Mouse (Mus musculus): ENCODE measurements around the gene Zfp941. TPM values are rescaled to one million over a fixed set of nuclear protein-coding genes. Genes with fewer than 3 reads are reported as not detected.
"Not testable (repeated sequence)": the region's sequence is repeated elsewhere in the genome, so short reads cannot be mapped to it uniquely, and the experiment has no call there.

Zfp941 gene
- polyA plus RNA-seq, 1 experiment from 2014 or later = 2.0 TPM

DNA sequence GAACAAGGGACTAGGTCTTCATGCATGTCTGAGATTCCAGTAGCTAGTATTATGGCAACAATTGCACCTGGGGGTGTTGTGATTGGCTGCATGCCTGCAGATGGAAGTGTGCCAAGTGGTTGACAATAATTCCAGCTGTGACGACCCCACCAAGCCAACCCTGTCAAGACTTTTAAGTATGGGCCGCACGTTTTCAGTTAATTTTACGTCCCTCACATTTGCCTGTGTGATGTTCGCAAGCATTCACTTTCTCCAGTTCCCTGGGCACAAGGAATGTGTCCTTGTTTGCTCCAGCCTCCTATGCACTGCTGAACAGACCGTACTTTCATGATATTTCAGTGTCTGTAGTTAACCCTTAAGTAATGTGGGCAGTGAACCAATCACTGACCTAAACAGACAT is 19.3 kb downstream of the Zfp941 start:
- Histone ChIP-seq H3K4me1 (replicated peaks) (no peaks in the 10 kb centered on the region), H3K36me3 (no peaks in the 10 kb centered on the region), H3K4me2 (replicated peaks) (no peak overlapping the region), H3K9me3 (no peaks in the 10 kb centered on the region), H3K27ac (no peak overlapping the region), H3K4me3 (replicated peaks) (no peak overlapping the region), H3K27me3 (replicated peaks) (no peaks in the 10 kb centered on the region), H3K9ac (no peak overlapping the region)
- no peak for ATAC-seq
- WGBS = 69% methylated on average over 6 of the region's 6 CpGs

DNA sequence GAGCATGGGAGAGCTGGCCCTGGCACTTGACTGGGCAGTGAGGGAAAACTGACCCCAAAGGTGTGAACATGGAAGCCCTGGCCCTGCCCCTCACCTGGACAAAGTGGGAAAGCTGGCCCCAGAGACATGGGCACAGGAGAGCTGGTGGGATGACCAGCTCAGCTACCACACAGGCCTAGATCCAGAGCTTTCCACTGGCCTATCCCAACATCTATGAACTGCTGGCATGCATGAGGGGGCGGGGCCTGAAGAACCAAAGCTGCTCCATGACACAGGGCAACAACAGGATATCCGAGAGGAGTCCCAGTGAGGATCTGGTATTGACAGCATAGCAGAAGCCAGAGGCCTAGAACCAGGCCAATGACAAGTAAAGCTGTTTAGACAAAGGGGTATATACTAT is 23.8 kb downstream of the Zfp941 start:
- Histone ChIP-seq H3K4me1 (replicated peaks) (no peaks in the 10 kb centered on the region), H3K9me3 (no peaks in the 10 kb centered on the region), H3K36me3 (no peaks in the 10 kb centered on the region), H3K27ac (no peak overlapping the region), H3K9ac (no peak overlapping the region), H3K4me2 (replicated peaks) (no peak overlapping the region), H3K27me3 (replicated peaks) (no peaks in the 10 kb centered on the region), H3K4me3 (replicated peaks) (no peak overlapping the region)
- no peak for ATAC-seq
- 67% methylated on average over 2 of the region's 2 CpGs for WGBS

DNA sequence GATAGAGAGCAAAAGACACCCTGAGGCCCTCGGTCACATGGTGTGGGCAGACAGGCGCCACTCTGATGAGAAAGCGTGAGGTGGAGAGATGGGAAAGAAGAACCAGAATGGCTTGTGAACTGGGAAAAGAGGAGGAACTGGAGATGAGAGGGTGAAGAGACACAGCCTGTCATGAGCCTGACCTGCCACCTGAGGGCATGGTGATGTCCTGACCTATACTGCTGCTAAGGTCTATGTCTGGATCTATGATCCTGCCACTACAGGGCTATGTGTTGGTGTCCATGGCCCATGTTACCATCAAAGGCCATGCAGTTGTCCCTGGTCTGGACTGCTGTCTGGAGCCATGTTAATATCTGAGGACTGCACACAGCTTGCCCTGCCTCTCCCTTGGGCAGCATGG is 24.4 kb downstream of the Zfp941 start:
- Histone ChIP-seq H3K27ac (no peak overlapping the region), H3K27me3 (replicated peaks) (no peaks in the 10 kb centered on the region), H3K4me3 (replicated peaks) (no peak overlapping the region), H3K9me3 (no peaks in the 10 kb centered on the region), H3K4me2 (replicated peaks) (no peak overlapping the region), H3K36me3 (no peaks in the 10 kb centered on the region), H3K9ac (no peak overlapping the region), H3K4me1 (replicated peaks) (no peaks in the 10 kb centered on the region)
- WGBS = 90% methylated on average over 3 of the region's 3 CpGs
- ATAC-seq = 0 out of 2 replicates have a peak, but pooled peaks have one; percentile 3

DNA sequence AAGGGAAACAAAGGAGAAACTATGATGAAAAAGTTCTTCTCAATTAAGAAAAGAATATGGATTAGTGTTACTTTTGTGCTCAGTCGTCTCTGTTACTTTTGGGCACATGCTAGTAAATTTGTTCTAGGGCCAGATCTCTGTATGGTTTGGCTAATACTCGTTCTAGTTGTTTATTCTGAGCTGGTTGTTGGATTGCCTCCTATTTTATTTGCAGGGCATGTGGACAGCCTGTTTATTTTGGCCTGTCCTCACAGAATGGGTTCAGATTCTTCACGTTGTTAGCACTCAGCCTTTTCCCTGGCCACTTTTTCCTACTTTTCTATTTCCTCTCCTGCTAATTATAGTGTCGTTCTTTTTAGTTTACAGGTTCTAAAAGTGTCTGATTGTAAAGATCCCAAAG is 28.4 kb downstream of the Zfp941 start:
- Histone ChIP-seq H3K4me2 (replicated peaks) (no peak overlapping the region), H3K9me3 (no peaks in the 10 kb centered on the region), H3K27me3 (replicated peaks) (no peaks in the 10 kb centered on the region), H3K4me3 (replicated peaks) (no peak overlapping the region), H3K36me3 (no peaks in the 10 kb centered on the region), H3K27ac (no peak overlapping the region), H3K4me1 (replicated peaks) (no peaks in the 10 kb centered on the region), H3K9ac (no peak overlapping the region)
- WGBS = 50% methylated on average over 4 of the region's 4 CpGs
- ATAC-seq = no peak

DNA sequence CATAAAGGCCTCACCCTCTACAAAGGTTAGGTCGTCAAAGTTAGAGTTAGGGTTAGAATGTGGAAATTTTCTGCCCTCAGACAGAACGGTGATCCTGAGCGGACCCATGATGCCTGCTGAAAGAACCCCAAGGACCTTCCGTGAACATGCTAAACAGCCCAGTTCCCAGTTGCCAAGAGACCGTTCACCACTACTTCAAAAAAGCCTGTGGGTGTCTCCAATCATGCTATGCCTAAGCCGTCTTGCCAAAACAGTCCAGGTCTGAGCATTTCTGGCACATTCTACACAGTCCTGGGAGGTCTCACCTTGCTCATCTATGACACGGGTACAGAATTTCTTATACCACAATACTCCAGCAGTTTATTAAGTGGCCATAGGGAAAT is 33.9 kb downstream of the Zfp941 start:
- H3K4me1 ChIP-seq (replicated peaks) = no peaks in the 10 kb centered on the region
- no peaks in the 10 kb centered on the region for H3K9me3 ChIP-seq
- H3K4me2 ChIP-seq (replicated peaks) = no peak overlapping the region
- 84% methylated on average over 7 of the region's 7 CpGs for WGBS
- no peaks in the 10 kb centered on the region for H3K36me3 ChIP-seq
- H3K27me3 ChIP-seq (replicated peaks) = no peaks in the 10 kb centered on the region
- H3K9ac ChIP-seq = no peak overlapping the region
- ATAC-seq = no peak
- H3K27ac ChIP-seq = no peak overlapping the region
- H3K4me3 ChIP-seq (replicated peaks) = no peak overlapping the region

DNA sequence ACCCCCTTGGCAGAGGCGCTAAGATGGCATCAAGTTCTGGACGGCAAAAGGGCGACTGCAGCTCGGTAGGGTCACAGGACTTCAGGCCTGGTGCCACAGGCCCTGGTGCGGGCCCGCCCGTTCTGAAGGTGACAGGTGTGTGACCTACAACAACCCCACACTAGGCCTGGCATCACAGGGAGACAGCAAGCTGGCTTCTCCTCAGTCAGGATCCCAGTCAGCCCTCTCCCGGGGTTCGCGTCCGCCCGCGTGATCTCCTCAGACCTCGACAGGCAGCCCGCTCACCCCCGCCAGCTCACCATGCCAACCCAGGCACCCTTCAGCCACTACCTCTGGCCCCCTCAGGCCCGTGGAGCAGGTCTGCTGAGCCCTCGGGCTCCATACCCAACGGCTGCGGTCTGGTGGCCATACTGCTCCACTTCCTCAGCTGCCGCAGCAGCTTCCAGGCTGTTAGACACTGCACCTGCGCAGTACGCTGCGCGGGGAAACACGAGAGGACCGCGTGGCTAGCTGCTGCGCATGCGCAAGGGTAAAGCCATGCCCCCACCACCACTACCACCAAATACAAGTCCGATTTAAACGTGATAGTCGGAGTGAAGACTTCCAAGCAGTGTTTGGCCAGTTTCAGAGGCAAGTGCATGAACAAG is 34.4 kb downstream of the Zfp941 start, which contains the start of gene Syce1:
Gene Syce1 (minus strand): TSS at position 447 of the 647 bp plus-strand sequence.
- no peaks in the 10 kb centered on the region for H3K27me3 ChIP-seq (replicated peaks)
- ATAC-seq = no peak
- no peaks in the 10 kb centered on the region for H3K4me1 ChIP-seq (replicated peaks)
- no peaks in the 10 kb centered on the region for H3K36me3 ChIP-seq
- no peak within 1 kb of the TSS for H3K27ac ChIP-seq
- WGBS = 80% methylated on average over 33 of the region's 33 CpGs
- no peak within 1 kb of the TSS for H3K4me2 ChIP-seq (replicated peaks)
- H3K9me3 ChIP-seq = no peaks in the 10 kb centered on the region
- H3K4me3 ChIP-seq (replicated peaks) = no peak within 1 kb of the TSS
- no peak within 1 kb of the TSS for H3K9ac ChIP-seq

DNA sequence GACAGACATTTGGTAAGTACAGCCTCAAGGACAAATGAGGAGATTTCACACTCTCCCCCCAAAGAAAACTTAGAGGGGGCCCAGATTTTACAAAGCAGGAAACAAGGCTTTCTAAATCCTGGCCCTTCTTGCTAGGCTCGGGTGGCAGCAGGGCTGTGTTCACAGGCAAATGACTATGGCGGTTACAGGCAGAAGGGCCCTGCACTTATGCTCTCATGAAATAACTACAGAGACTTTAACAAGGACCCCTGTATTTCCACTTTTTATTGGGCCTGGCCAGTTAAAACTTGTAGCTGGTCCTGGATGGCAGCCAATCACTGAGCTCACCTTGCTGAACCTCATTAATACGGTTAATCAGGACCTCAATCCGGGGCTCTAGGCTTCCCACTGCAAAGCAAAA is 41.4 kb downstream of the Zfp941 start:
- ATAC-seq = no peak
- no peaks in the 10 kb centered on the region for H3K9me3 ChIP-seq

DNA sequence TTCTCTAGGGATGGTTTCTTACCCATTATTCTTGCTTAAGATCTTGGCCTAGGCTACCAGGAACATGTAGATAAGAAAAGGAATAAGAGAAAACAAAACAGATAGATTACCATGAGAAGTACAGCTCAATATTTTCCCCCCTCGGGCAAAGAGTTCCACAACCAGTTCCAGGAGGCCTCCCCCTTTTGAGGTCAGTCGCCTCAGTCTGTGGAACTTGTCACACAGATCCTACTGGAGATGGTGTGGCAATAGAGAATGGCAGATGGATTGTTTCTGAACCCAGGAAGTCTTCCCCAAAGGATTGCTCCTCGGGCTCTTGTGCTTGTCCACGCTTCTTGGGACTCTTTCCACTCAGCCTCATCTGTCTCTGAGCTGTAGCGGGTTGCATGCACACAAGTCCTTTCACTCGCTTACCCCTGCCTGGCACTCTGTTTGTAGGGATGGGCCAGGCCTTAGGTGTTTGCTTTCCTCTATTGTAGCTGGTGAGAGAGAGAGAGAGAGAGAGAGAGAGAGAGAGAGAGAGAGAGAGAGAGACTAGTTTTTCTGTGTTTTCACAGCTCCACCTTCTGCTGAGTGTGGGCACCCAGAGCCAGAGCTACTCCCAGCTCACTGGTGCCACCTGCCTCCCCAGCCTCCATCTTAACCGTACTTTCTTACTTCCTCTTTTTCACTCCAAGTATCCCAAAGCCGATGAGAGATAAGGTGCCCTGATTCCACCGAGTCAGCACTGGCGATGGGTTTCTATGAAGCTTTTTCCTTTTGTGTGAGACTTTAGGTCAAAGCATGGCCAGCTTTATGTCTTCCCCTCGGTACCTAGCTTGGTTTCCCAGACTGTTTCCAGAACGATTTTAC is 55.9 kb downstream of the Zfp941 start:
- Histone ChIP-seq H3K27ac (no peak overlapping the region), H3K9ac (no peak overlapping the region), H3K4me1 (replicated peaks) (no peaks in the 10 kb centered on the region), H3K4me2 (replicated peaks) (no peak overlapping the region), H3K36me3 (no peaks in the 10 kb centered on the region), H3K4me3 (replicated peaks) (no peak overlapping the region), H3K9me3 (no peaks in the 10 kb centered on the region), H3K27me3 (replicated peaks) (no peaks in the 10 kb centered on the region)
- WGBS = 73% methylated on average over 12 of the region's 12 CpGs
- ATAC-seq = no peak

More for the DNA sequence above, 41.4 kb downstream of the Zfp941 start:
- Histone ChIP-seq H3K4me1 (replicated peaks) (no peaks in the 10 kb centered on the region), H3K9ac (no peak overlapping the region), H3K27me3 (replicated peaks) (no peaks in the 10 kb centered on the region), H3K4me2 (replicated peaks) (no peak overlapping the region), H3K27ac (no peak overlapping the region), H3K36me3 (no peaks in the 10 kb centered on the region), H3K4me3 (replicated peaks) (no peak overlapping the region)
- 81% methylated on average over 4 of the region's 4 CpGs for WGBS

DNA sequence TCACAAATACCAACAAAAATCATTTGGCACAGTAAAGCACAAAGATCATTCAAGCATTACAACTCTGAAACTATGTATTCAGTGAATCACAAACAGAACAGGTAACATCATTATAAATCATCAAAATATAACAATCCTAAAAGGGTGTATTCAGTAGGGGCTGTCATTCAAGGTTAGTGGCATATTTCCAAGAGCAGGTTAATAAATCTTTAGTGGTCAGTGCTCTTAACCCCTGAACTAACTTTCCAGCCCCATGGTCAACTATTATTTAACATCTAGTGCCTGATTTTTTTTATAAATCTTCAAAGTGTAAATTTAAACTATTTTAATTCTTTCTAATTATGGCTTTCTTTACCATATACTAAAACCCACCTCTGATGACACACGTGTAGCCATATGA is 56.6 kb downstream of the Zfp941 start:
- H3K27me3 ChIP-seq (replicated peaks); ATAC-seq; H3K4me3 ChIP-seq (replicated peaks); H3K36me3 ChIP-seq; H3K9me3 ChIP-seq; H3K4me2 ChIP-seq (replicated peaks); H3K4me1 ChIP-seq (replicated peaks); H3K27ac ChIP-seq; H3K9ac ChIP-seq: not testable (repeated sequence)
- 62% methylated on average over 1 of the region's 1 CpGs for WGBS

DNA sequence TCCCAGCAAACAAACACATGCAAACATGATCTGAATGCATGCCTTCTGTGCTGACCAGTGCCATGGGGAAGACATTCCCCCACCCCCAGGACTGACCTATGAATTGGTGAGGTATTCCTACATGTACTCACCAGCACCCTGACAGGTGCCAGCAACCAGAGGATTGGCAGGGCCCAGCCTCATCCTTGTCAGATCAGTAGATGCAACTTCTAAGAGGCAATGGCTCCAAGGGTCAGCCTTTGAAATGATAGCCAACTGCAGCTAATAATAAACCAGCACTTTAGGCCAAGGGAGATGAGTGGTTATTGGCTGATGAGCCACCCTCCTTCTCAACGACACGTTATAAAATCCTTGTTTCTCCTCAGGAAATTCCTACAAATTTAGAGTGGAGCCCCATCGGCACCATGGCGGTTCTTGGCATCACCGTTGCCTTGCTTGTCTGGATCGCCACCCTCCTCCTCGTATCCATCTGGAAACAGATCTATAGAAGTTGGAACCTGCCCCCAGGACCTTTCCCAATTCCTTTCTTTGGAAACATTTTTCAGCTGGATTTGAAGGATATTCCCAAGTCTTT is 58.4 kb downstream of the Zfp941 start, which contains the start of gene Cyp2e1:
Gene Cyp2e1 (plus strand): TSS at position 293 of the 574 bp plus-strand sequence.
- Histone ChIP-seq H3K9me3 (no peaks in the 10 kb centered on the region), H3K36me3 (no peaks in the 10 kb centered on the region), H3K9ac (no peak within 1 kb of the TSS), H3K4me3 (replicated peaks) (no peak within 1 kb of the TSS), H3K4me2 (replicated peaks) (no peak within 1 kb of the TSS), H3K4me1 (replicated peaks) (no peaks in the 10 kb centered on the region), H3K27me3 (replicated peaks) (no peaks in the 10 kb centered on the region), H3K27ac (no peak within 1 kb of the TSS)
- WGBS = 87% methylated on average over 7 of the region's 7 CpGs
- no peak for ATAC-seq

DNA sequence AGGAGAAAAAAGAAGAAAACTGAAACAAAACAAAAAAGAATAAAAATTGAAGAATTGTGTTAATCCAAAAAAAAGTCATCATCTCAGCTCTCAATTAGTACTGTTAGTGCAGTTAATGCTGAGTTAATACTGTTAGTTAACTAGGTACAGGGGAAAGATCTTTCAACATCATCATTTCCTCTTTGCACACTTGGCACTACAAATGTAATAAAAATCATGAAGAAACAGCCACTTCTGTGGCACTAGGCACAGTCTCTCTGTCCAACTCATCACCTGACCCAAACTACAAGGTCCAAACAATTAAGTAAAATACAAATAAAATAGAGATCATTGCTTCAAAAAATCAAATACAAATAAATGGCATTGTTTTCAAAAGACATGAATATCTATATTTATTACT is 61.3 kb downstream of the Zfp941 start:
- Histone ChIP-seq H3K9me3 (no peaks in the 10 kb centered on the region), H3K36me3 (no peaks in the 10 kb centered on the region), H3K9ac (no peak overlapping the region), H3K4me3 (replicated peaks) (no peak overlapping the region), H3K27ac (no peak overlapping the region), H3K4me2 (replicated peaks) (no peak overlapping the region), H3K4me1 (replicated peaks) (no peaks in the 10 kb centered on the region), H3K27me3 (replicated peaks) (no peaks in the 10 kb centered on the region)
- ATAC-seq = no peak
